9 mouse cellular contexts compared by ENCODE assay signal in genomic region chr6:88924502-88925275, GRCm38 (mm10). TPM values are rescaled to one million over a fixed set of nuclear protein-coding genes. Genes with fewer than 3 reads are reported as not detected.
A peak's percentile ranks its signal among the peaks of the same experiment; 100 is the strongest.
DNase-seq lines count a peak whose midpoint lies in the region; ATAC-seq and TF ChIP-seq lines count a peak whose summit lies in the region.
"Had no signal": no experiment of that assay in that cellular context is flagged by ENCODE, and none has a peak within 500 bp of the region (broad histone marks: within the 10 kb centered on the region; RNA-seq: fewer than 3 reads in every experiment).

No protein-coding gene starts in this region.

- TF ChIP-seq CTCF in MEL (IDR thresholded peaks at IDR 0.05 in 2 of 3, conservative IDR thresholded peaks at IDR 0.05 in 1 of 3; ENCODE audit: control insufficient read depth in 1 of 3, insufficient read depth in 1 of 3, low read depth in 2 of 3, low read length in 3 of 3, poor library complexity in 1 of 3, severe bottlenecking in 1 of 3) = no peak

- no peak overlapping the region for H3K9ac ChIP-seq in MEL (ENCODE audit: control insufficient read depth, low read depth, low read length, poor library complexity, severe bottlenecking)
- no peak overlapping the region for H3K9ac ChIP-seq in forebrain, embryonic 16.5 days (replicated peaks; ENCODE audit: low read depth, low read length)
- H3K9ac ChIP-seq in hindbrain, embryonic 12.5 days = no peak overlapping the region
- H3K9ac ChIP-seq in limb, embryonic 12.5 days (replicated peaks) = no peak overlapping the region
- H3K9ac ChIP-seq in neural tube, embryonic 14.5 days (replicated peaks; ENCODE audit: low read depth, low read length) = no peak overlapping the region
- no peak overlapping the region for H3K9ac ChIP-seq in liver, embryonic 12.5 days

- no peak for TF ChIP-seq POLR2A in MEL (IDR thresholded peaks at IDR 0.05; ENCODE audit: control insufficient read depth in 1 of 2, insufficient read depth in 1 of 2, low read depth in 1 of 2, low read length in 2 of 2, poor library complexity in 1 of 2)

- no peak overlapping the region for H3K27ac ChIP-seq in MEL (ENCODE audit: control insufficient read depth, low read depth, low read length)
- peak overlapping the region; percentile 79 for H3K27ac ChIP-seq in forebrain, embryonic 16.5 days (ENCODE audit: low read length)
- peak overlapping the region; percentile 88 for H3K27ac ChIP-seq in hindbrain, embryonic 12.5 days
- H3K27ac ChIP-seq in limb, embryonic 12.5 days = peak overlapping the region; percentile 85
- H3K27ac ChIP-seq in neural tube, embryonic 14.5 days (ENCODE audit: low read depth, low read length) = peak overlapping the region; percentile 84
- no peak overlapping the region for H3K27ac ChIP-seq in liver, embryonic 12.5 days
- H3K27ac ChIP-seq: macrophage had no signal

- no peak for TF ChIP-seq RAD21 in MEL (IDR thresholded peaks at IDR 0.05; ENCODE audit: low read depth, low read length)

- H3K79me2 ChIP-seq in MEL (ENCODE audit: control insufficient read depth, insufficient read depth, low read length, poor library complexity) = no peaks in the 10 kb centered on the region

- H3K27me3 ChIP-seq in MEL (ENCODE audit: control insufficient read depth in 1 of 2, insufficient read depth in 2 of 2, low read length in 2 of 2) = no peaks in the 10 kb centered on the region
- no peaks in the 10 kb centered on the region for H3K27me3 ChIP-seq in forebrain, embryonic 16.5 days (replicated peaks; ENCODE audit: control insufficient read depth, insufficient read depth, low read length)
- H3K27me3 ChIP-seq in hindbrain, embryonic 12.5 days = no peaks in the 10 kb centered on the region
- H3K27me3 ChIP-seq in limb, embryonic 12.5 days = no peaks in the 10 kb centered on the region
- H3K27me3 ChIP-seq in neural tube, embryonic 14.5 days (ENCODE audit: control insufficient read depth, insufficient read depth, low read length) = no peaks in the 10 kb centered on the region
- H3K27me3 ChIP-seq in liver, embryonic 12.5 days (replicated peaks) = no peaks in the 10 kb centered on the region

- no peaks in the 10 kb centered on the region for H3K9me3 ChIP-seq in MEL (replicated peaks; ENCODE audit: insufficient read depth, low read length)
- no peaks in the 10 kb centered on the region for H3K9me3 ChIP-seq in forebrain, embryonic 16.5 days (ENCODE audit: control insufficient read depth, low read length)
- H3K9me3 ChIP-seq in hindbrain, embryonic 12.5 days (replicated peaks) = no peaks in the 10 kb centered on the region
- no peaks in the 10 kb centered on the region for H3K9me3 ChIP-seq in limb, embryonic 12.5 days
- H3K9me3 ChIP-seq in neural tube, embryonic 14.5 days (ENCODE audit: control insufficient read depth, low read length) = no peaks in the 10 kb centered on the region
- no peaks in the 10 kb centered on the region for H3K9me3 ChIP-seq in liver, embryonic 12.5 days (replicated peaks)

- H3K4me2 ChIP-seq in forebrain, embryonic 16.5 days (ENCODE audit: low read length) = no peak overlapping the region
- no peak overlapping the region for H3K4me2 ChIP-seq in hindbrain, embryonic 12.5 days (replicated peaks)
- no peak overlapping the region for H3K4me2 ChIP-seq in limb, embryonic 12.5 days
- H3K4me2 ChIP-seq in neural tube, embryonic 14.5 days (ENCODE audit: low read depth, low read length) = no peak overlapping the region
- no peak overlapping the region for H3K4me2 ChIP-seq in liver, embryonic 12.5 days

- no peak for DNase-seq in MEL (ENCODE audit: low read depth, low spot score)
- DNase-seq in adrenal gland, postnatal 14 days = peak; percentile 85
- DNase-seq in natural killer cell, adult 2 months (ENCODE audit: low spot score in 2 of 2) = no peak

- no peaks in the 10 kb centered on the region for H3K4me1 ChIP-seq in MEL (ENCODE audit: control insufficient read depth in 1 of 2, insufficient read depth in 2 of 2, low read length in 2 of 2)
- H3K4me1 ChIP-seq in forebrain, embryonic 16.5 days (replicated peaks; ENCODE audit: control insufficient read depth, insufficient read depth, low read length) = peaks cover 22% of the 10 kb centered on the region
- H3K4me1 ChIP-seq in hindbrain, embryonic 12.5 days = peaks cover 59% of the 10 kb centered on the region
- H3K4me1 ChIP-seq in limb, embryonic 12.5 days (replicated peaks) = peaks cover 29% of the 10 kb centered on the region
- peaks cover 19% of the 10 kb centered on the region for H3K4me1 ChIP-seq in neural tube, embryonic 14.5 days (ENCODE audit: control insufficient read depth, insufficient read depth, low read length)
- peaks cover 35% of the 10 kb centered on the region for H3K4me1 ChIP-seq in liver, embryonic 12.5 days

- no peak for TF ChIP-seq EP300 in MEL (IDR thresholded peaks at IDR 0.05; ENCODE audit: low read depth in 1 of 2, low read length in 2 of 2)

- no peak overlapping the region for H3K4me3 ChIP-seq in MEL (ENCODE audit: control insufficient read depth in 1 of 2, insufficient read depth in 1 of 2, low read depth in 2 of 2, low read length in 2 of 2)
- no peak overlapping the region for H3K4me3 ChIP-seq in forebrain, embryonic 16.5 days (replicated peaks; ENCODE audit: low read length)
- no peak overlapping the region for H3K4me3 ChIP-seq in hindbrain, embryonic 12.5 days
- no peak overlapping the region for H3K4me3 ChIP-seq in limb, embryonic 12.5 days (replicated peaks)
- no peak overlapping the region for H3K4me3 ChIP-seq in neural tube, embryonic 14.5 days (ENCODE audit: low read depth, low read length)
- H3K4me3 ChIP-seq in liver, embryonic 12.5 days = no peak overlapping the region

- no peaks in the 10 kb centered on the region for H3K36me3 ChIP-seq in MEL (ENCODE audit: control insufficient read depth in 1 of 2, insufficient read depth in 2 of 2, low read length in 2 of 2)
- H3K36me3 ChIP-seq in forebrain, embryonic 16.5 days (ENCODE audit: control insufficient read depth, insufficient read depth) = no peaks in the 10 kb centered on the region
- H3K36me3 ChIP-seq in hindbrain, embryonic 12.5 days = no peaks in the 10 kb centered on the region
- H3K36me3 ChIP-seq in limb, embryonic 12.5 days = no peaks in the 10 kb centered on the region
- H3K36me3 ChIP-seq in neural tube, embryonic 14.5 days (ENCODE audit: control insufficient read depth, insufficient read depth, low read length) = no peaks in the 10 kb centered on the region
- no peaks in the 10 kb centered on the region for H3K36me3 ChIP-seq in liver, embryonic 12.5 days

- peak; percentile 67 for ATAC-seq in forebrain, embryonic 16.5 days
- no peak for ATAC-seq in hindbrain, embryonic 12.5 days (ENCODE audit: low FRiP score)
- peak; percentile 16 for ATAC-seq in limb, embryonic 12.5 days (ENCODE audit: insufficient number of reproducible peaks, insufficient read depth, low FRiP score, low TSS enrichment, low read depth)
- 0 out of 2 replicates have a peak, but pooled peaks have one; percentile 41 for ATAC-seq in neural tube, embryonic 14.5 days (ENCODE audit: low read depth)
- ATAC-seq in liver, embryonic 12.5 days = no peak

- WGBS in forebrain, embryonic 16.5 days = 6% methylated on average over 5 of the region's 5 CpGs
- WGBS in hindbrain, embryonic 12.5 days = 1% methylated on average over 5 of the region's 5 CpGs
- WGBS in limb, embryonic 12.5 days = 7% methylated on average over 5 of the region's 5 CpGs
- 4% methylated on average over 5 of the region's 5 CpGs for whole genome bisulfite sequencing in neural tube, embryonic 14.5 days
- 32% methylated on average over 5 of the region's 5 CpGs for WGBS in liver, embryonic 12.5 days (ENCODE audit: insufficient replicate concordance)

TF ChIP-seq in MEL, 35 proteins besides CTCF, POLR2A, EP300 and RAD21:
- TF ChIP-seq CHD2 (IDR thresholded peaks at IDR 0.05; ENCODE audit: low read length) (no peak), USF1 (IDR thresholded peaks at IDR 0.05; ENCODE audit: low read depth, low read length) (0 out of 2 replicates have a peak, but pooled peaks have one; percentile 12)

RNA-seq across cellular contexts. Expression of gene Tpra1, which starts 22.6 kb away (rescaled TPM):
- 20.3 and 22.9 TPM in 2 replicates for total RNA-seq in MEL (2012; rRNA removed)
- polyA plus RNA-seq in MEL (2012; ENCODE audit: insufficient read depth in 1 of 2, insufficient read length in 2 of 2, low read depth in 1 of 2, low replicate concordance in 2 of 2, missing spikeins in 1 of 2) = 10 to 100 TPM in 1 of 2 experiments, not detected in 1; 42.4 TPM
- 73.2 and 73.8 TPM in 2 replicates for total RNA-seq in adrenal gland, postnatal 14 days (2021)
- 56.9 and 70.0 TPM in 2 replicates for polyA plus RNA-seq in forebrain, embryonic 16.5 days (2015; fragmentation: Nextera tagmentation; extraction: Ambion mirVana)
- polyA plus RNA-seq in hindbrain, embryonic 12.5 days (2016; fragmentation: Nextera tagmentation; extraction: Ambion mirVana) = 67.3 and 76.0 TPM in 2 replicates
- polyA plus RNA-seq in limb, embryonic 12.5 days (2016; fragmentation: Nextera tagmentation; extraction: Ambion mirVana) = 75.5 and 76.2 TPM in 2 replicates
- polyA plus RNA-seq in neural tube, embryonic 14.5 days (2014; fragmentation: Nextera tagmentation; extraction: Ambion mirVana) = 54.2 and 58.0 TPM in 2 replicates
- 52.7 and 53.9 TPM in 2 replicates for polyA plus RNA-seq in liver, embryonic 12.5 days (2016; fragmentation: Nextera tagmentation; extraction: Ambion mirVana)

RNA-seq across cellular contexts. Expression of gene Mcm2, which starts 26.1 kb away (rescaled TPM):
- total RNA-seq in MEL (2012; rRNA removed) = 214 and 242 TPM in 2 replicates
- 100 to 1,000 TPM; 110 to 268 TPM for polyA plus RNA-seq in MEL (2012; ENCODE audit: insufficient read depth in 1 of 2, insufficient read length in 2 of 2, low read depth in 1 of 2, low replicate concordance in 2 of 2, missing spikeins in 1 of 2)
- 53.9 and 60.2 TPM in 2 replicates for total RNA-seq in adrenal gland, postnatal 14 days (2021)
- 60.2 and 64.6 TPM in 2 replicates for polyA plus RNA-seq in forebrain, embryonic 16.5 days (2015; fragmentation: Nextera tagmentation; extraction: Ambion mirVana)
- polyA plus RNA-seq in hindbrain, embryonic 12.5 days (2016; fragmentation: Nextera tagmentation; extraction: Ambion mirVana) = 119 and 130 TPM in 2 replicates
- 207 and 208 TPM in 2 replicates for polyA plus RNA-seq in limb, embryonic 12.5 days (2016; fragmentation: Nextera tagmentation; extraction: Ambion mirVana)
- 15.1 and 22.6 TPM in 2 replicates for polyA plus RNA-seq in neural tube, embryonic 14.5 days (2014; fragmentation: Nextera tagmentation; extraction: Ambion mirVana)
- polyA plus RNA-seq in liver, embryonic 12.5 days (2016; fragmentation: Nextera tagmentation; extraction: Ambion mirVana) = 240 and 243 TPM in 2 replicates

RNA-seq across cellular contexts. Expression of gene Podxl2, which starts 49.8 kb away (rescaled TPM):
- not detected in 2 replicates for total RNA-seq in MEL (2012; rRNA removed)
- polyA plus RNA-seq in MEL (2012; ENCODE audit: insufficient read depth in 1 of 2, insufficient read length in 2 of 2, low read depth in 1 of 2, low replicate concordance in 2 of 2, missing spikeins in 1 of 2) = under 1 TPM in 1 of 2 experiments, not detected in 1; 0.10 TPM
- total RNA-seq in adrenal gland, postnatal 14 days (2021) = 24.4 and 27.2 TPM in 2 replicates
- polyA plus RNA-seq in forebrain, embryonic 16.5 days (2015; fragmentation: Nextera tagmentation; extraction: Ambion mirVana) = 592 and 647 TPM in 2 replicates
- polyA plus RNA-seq in hindbrain, embryonic 12.5 days (2016; fragmentation: Nextera tagmentation; extraction: Ambion mirVana) = 386 and 391 TPM in 2 replicates
- polyA plus RNA-seq in limb, embryonic 12.5 days (2016; fragmentation: Nextera tagmentation; extraction: Ambion mirVana) = 93.5 and 97.8 TPM in 2 replicates
- polyA plus RNA-seq in neural tube, embryonic 14.5 days (2014; fragmentation: Nextera tagmentation; extraction: Ambion mirVana) = 579 and 634 TPM in 2 replicates
- polyA plus RNA-seq in liver, embryonic 12.5 days (2016; fragmentation: Nextera tagmentation; extraction: Ambion mirVana) = 4.6 and 5.0 TPM in 2 replicates

Comparison
In these comparisons a context has a peak if more than half of its experiments do, and no peak if none do; other contexts are left out.
1. H3K27ac ChIP-seq: peak in forebrain, embryonic 16.5 days (single experiment), hindbrain, embryonic 12.5 days (single experiment), limb, embryonic 12.5 days (single experiment) and neural tube, embryonic 14.5 days (single experiment); none in MEL (single experiment) and liver, embryonic 12.5 days (single experiment).
2. ATAC-seq: peak in forebrain, embryonic 16.5 days (single experiment), limb, embryonic 12.5 days (single experiment) and neural tube, embryonic 14.5 days (single experiment); none in hindbrain, embryonic 12.5 days (single experiment) and liver, embryonic 12.5 days (single experiment).
3. RNA of gene Podxl2, which starts 49.8 kb away (polyA plus RNA-seq): 592 to 647 TPM in forebrain, embryonic 16.5 days, 579 to 634 TPM in neural tube, embryonic 14.5 days, 386 to 391 TPM in hindbrain, embryonic 12.5 days and 93.5 to 97.8 TPM in limb, embryonic 12.5 days; 4.6 to 5.0 TPM in liver, embryonic 12.5 days and 0.10 TPM in MEL; every median in the first group is over 10 times any median in the second.